Mouse (Mus musculus): ENCODE measurements around the gene Gm26566. TPM values are rescaled to one million over a fixed set of nuclear protein-coding genes. Genes with fewer than 3 reads are reported as not detected.

Gene Gm26566
- 1.4 and 1.6 TPM in 2 replicates for polyA plus RNA-seq (2014; fragmentation: Nextera tagmentation; extraction: Ambion mirVana)

DNA sequence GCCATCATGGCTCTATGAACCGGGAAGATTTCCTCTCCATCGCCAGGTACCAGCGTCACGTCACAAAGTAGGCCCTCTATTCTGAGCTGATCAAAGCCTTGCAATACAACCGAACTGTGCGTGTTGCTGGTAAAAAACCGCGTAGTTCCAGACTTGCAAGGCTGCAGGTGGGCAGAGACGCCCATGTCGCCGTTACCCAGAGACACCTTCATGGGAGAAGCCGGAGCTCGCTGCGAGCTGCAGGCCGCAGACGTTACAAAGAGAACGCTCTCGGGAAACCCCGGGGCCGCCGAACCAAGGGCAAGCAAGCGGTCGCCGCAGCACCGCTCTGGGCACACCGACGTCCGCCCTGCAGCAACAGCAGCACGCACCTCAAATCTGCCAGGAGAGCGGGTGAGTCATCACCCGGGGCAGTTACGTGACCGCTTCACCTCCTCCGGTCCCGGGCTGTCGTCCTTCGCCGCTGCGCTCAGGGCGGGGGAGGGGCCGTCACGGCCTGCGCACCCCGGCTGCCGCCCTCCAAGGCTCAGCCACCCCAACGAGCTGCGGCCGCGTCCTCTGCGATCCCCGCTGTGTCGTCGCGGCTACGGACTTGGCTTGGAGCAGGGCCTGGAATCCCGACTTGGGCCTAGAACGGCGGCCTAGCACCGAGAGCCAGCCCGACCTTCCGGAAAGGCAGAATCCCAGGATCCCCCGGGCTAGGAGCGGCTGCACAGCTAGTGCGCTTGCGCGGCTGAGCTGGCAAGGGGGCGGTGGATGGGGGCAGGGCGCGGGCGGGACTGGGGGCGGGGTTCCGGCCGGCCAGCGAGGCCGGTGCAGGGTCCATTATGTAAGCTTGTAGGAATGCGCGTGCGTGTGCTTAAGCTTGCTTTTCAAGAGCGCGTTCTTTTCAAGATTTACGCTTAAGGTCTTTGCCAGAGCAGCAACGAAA, at the start of gene Gm26566, which contains the start of gene Klhl9:
Gene Gm26566, plus strand, starts transcription at position 15 of the 931 bp plus-strand sequence.
Gene Klhl9, minus strand, starts transcription at position 675 of the 931 bp plus-strand sequence.
- peak within 1 kb of the TSS; percentile 96 for H3K27ac ChIP-seq (ENCODE audit: low read depth, low read length)
- no peaks in the 10 kb centered on the region for H3K27me3 ChIP-seq (ENCODE audit: control insufficient read depth, insufficient read depth, low read length)
- H3K36me3 ChIP-seq (ENCODE audit: control insufficient read depth, insufficient read depth, low read length), result peaks cover 6% of the 10 kb centered on the region
- peak; percentile 99 for DNase-seq (ENCODE audit: low spot score, missing footprints)
- H3K4me1 ChIP-seq (ENCODE audit: control insufficient read depth, insufficient read depth, low read length), result peaks cover 20% of the 10 kb centered on the region
- H3K9me3 ChIP-seq (ENCODE audit: control insufficient read depth, low read length), result no peaks in the 10 kb centered on the region
- peak within 1 kb of the TSS; percentile 75 for H3K4me2 ChIP-seq
- under 1% methylated on average over 81 of the region's 82 CpGs for WGBS
- H3K4me3 ChIP-seq (ENCODE audit: low read depth, low read length), result peak within 1 kb of the TSS; percentile 90
- H3K9ac ChIP-seq (ENCODE audit: low read length), result peak within 1 kb of the TSS; percentile 98
- ATAC-seq (ENCODE audit: low FRiP score), result peak; percentile 98

DNA sequence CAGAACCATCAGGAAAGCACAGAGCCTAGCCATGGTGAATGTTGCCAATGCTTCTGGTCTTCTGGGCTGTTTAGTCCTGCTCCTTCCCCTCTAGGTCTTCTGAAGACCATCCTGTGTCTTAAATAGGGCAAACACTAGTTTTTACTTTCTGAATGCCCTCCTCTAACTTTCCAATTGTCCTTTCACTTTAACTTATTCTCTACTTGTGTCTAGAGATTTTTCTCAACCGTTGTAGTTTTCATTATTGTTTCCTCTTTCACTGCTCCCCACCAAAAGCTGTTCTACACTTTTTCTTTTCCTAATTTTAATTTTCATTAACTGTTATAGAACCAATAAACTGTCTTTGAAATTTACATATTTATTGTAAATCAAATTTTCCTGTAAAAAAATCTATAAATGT, 44.8 kb upstream of the Gm26566 start, which contains the start of gene Ifna16:
Gene Ifna16, minus strand, starts transcription at position 101 of the 400 bp plus-strand sequence.
- no peak within 1 kb of the TSS for H3K27ac ChIP-seq (ENCODE audit: low read depth, low read length)
- no peaks in the 10 kb centered on the region for H3K27me3 ChIP-seq (ENCODE audit: control insufficient read depth, insufficient read depth, low read length)
- H3K4me1 ChIP-seq (ENCODE audit: control insufficient read depth, insufficient read depth, low read length), result no peaks in the 10 kb centered on the region
- DNase-seq (ENCODE audit: low spot score, missing footprints) (no peak), ATAC-seq (ENCODE audit: low FRiP score) (no peak)
- no peaks in the 10 kb centered on the region for H3K9me3 ChIP-seq (ENCODE audit: control insufficient read depth, low read length)
- no peak within 1 kb of the TSS for H3K4me3 ChIP-seq (ENCODE audit: low read depth, low read length)
- H3K36me3 ChIP-seq (ENCODE audit: control insufficient read depth, insufficient read depth, low read length), result no peaks in the 10 kb centered on the region
- no peak within 1 kb of the TSS for H3K4me2 ChIP-seq
- H3K9ac ChIP-seq (ENCODE audit: low read length), result no peak within 1 kb of the TSS
- WGBS, result 100% methylated on average over 1 of the region's 1 CpGs

DNA sequence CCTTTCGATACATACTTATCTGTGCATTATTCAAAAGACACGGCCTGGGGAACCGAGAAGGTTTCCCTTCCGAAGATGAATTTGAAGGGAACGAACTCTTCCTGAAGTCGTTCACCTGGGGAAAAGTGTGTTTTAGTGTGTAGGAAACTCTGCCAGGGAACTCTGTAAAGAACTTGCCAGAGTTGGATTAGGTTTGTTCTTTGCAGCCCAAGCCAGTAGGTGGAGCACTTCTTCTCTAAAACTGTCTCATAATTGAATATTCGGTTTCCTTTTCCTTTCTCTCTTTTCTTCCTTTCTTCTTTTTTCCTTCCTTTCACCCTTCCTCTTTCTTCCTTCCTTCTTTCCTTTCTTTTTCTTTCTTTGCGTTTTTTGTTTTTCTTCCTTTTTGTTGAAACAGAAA, 41.2 kb upstream of the Gm26566 start:
- no peak overlapping the region for H3K4me3 ChIP-seq (ENCODE audit: low read depth, low read length)
- DNase-seq (ENCODE audit: low spot score, missing footprints) (peak; percentile 91), ATAC-seq (ENCODE audit: low FRiP score) (no peak)
- H3K9me3 ChIP-seq (ENCODE audit: control insufficient read depth, low read length), result no peaks in the 10 kb centered on the region
- no peaks in the 10 kb centered on the region for H3K36me3 ChIP-seq (ENCODE audit: control insufficient read depth, insufficient read depth, low read length)
- no peaks in the 10 kb centered on the region for H3K4me1 ChIP-seq (ENCODE audit: control insufficient read depth, insufficient read depth, low read length)
- no peak overlapping the region for H3K4me2 ChIP-seq
- 53% methylated on average over 8 of the region's 8 CpGs for WGBS
- H3K27ac ChIP-seq (ENCODE audit: low read depth, low read length), result no peak overlapping the region
- H3K9ac ChIP-seq (ENCODE audit: low read length), result no peak overlapping the region
- H3K27me3 ChIP-seq (ENCODE audit: control insufficient read depth, insufficient read depth, low read length), result no peaks in the 10 kb centered on the region

DNA sequence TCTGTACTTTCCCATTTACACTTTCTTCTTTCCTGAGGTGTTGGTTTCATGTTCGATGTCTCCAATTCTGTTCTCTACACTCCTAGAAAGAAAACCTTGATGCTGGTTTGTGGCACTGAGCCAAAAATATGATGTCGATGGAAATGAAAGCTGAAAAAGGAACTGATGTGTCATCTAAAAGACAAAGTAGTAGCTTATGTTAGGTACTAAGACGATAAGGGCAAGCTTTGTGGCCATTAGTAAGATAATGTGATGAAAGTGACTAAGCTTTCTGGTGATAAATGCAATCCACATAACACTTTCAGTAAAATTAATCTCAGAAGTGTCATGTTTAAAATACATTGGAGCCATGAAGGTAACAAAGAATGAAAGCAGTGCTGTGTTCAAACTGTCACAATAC, 40.3 kb upstream of the Gm26566 start:
- H3K4me2 ChIP-seq, result no peak overlapping the region
- H3K27ac ChIP-seq (ENCODE audit: low read depth, low read length), result no peak overlapping the region
- H3K4me1 ChIP-seq (ENCODE audit: control insufficient read depth, insufficient read depth, low read length), result no peaks in the 10 kb centered on the region
- no peak overlapping the region for H3K9ac ChIP-seq (ENCODE audit: low read length)
- H3K36me3 ChIP-seq (ENCODE audit: control insufficient read depth, insufficient read depth, low read length), result no peaks in the 10 kb centered on the region
- no peaks in the 10 kb centered on the region for H3K27me3 ChIP-seq (ENCODE audit: control insufficient read depth, insufficient read depth, low read length)
- WGBS, result 86% methylated on average over 3 of the region's 3 CpGs
- no peaks in the 10 kb centered on the region for H3K9me3 ChIP-seq (ENCODE audit: control insufficient read depth, low read length)
- no peak overlapping the region for H3K4me3 ChIP-seq (ENCODE audit: low read depth, low read length)
- ATAC-seq (ENCODE audit: low FRiP score), result no peak
- DNase-seq (ENCODE audit: low spot score, missing footprints), result no peak

DNA sequence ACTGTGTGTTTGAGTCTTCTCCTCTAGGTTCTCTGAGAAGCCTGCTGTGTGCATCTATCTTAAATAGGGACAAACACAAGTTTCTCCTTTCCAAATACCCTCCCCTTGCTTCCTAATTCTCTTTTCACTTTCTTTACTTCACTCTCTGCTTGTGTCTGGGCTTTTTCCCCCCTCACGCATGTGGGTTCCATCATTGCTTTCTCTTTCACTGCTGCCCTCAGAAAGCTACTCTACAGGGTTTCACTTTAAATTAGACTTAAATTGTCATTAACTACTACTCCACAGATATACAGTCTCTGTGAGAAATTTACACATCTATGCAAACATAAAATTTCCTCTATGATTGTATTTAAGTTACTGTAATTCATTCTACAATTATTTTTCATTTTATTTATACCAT, 37.8 kb upstream of the Gm26566 start, which contains the start of gene Ifna2:
Gene Ifna2, minus strand, starts transcription at position 101 of the 400 bp plus-strand sequence.
- Histone ChIP-seq H3K9ac (ENCODE audit: low read length) (no peak within 1 kb of the TSS), H3K4me1 (ENCODE audit: control insufficient read depth, insufficient read depth, low read length) (no peaks in the 10 kb centered on the region), H3K4me3 (ENCODE audit: low read depth, low read length) (no peak within 1 kb of the TSS), H3K27me3 (ENCODE audit: control insufficient read depth, insufficient read depth, low read length) (no peaks in the 10 kb centered on the region), H3K27ac (ENCODE audit: low read depth, low read length) (no peak within 1 kb of the TSS), H3K36me3 (ENCODE audit: control insufficient read depth, insufficient read depth, low read length) (no peaks in the 10 kb centered on the region), H3K4me2 (no peak within 1 kb of the TSS), H3K9me3 (ENCODE audit: control insufficient read depth, low read length) (no peaks in the 10 kb centered on the region)
- ATAC-seq (ENCODE audit: low FRiP score) (no peak), DNase-seq (ENCODE audit: low spot score, missing footprints) (no peak)
- WGBS, result 96% methylated on average over 1 of the region's 1 CpGs

DNA sequence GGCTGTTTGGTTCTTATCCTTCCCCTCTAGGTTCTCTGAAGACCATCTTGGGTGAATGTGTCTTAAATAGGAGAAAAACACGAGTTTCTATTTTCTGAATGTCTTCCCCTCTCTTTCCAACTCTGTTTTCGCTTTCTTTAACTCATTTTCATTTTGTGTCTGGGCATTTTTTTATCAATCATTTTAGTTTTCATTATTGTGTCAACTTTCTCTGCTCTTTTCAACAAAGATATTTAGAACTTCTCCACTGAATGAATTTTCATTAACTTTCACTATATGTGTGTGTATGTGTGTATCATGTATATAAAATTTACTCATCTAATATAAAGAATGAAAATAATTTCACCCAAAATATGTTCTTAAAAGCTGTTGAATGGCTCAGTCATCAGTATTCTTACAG, 30.3 kb upstream of the Gm26566 start, which contains the start of gene Ifnab:
Gene Ifnab, minus strand, starts transcription at position 101 of the 400 bp plus-strand sequence.
- no peaks in the 10 kb centered on the region for H3K9me3 ChIP-seq (ENCODE audit: control insufficient read depth, low read length)
- no peak within 1 kb of the TSS for H3K4me2 ChIP-seq
- H3K4me3 ChIP-seq (ENCODE audit: low read depth, low read length), result no peak within 1 kb of the TSS
- no peaks in the 10 kb centered on the region for H3K27me3 ChIP-seq (ENCODE audit: control insufficient read depth, insufficient read depth, low read length)
- DNase-seq (ENCODE audit: low spot score, missing footprints) (no peak), ATAC-seq (ENCODE audit: low FRiP score) (no peak)
- H3K9ac ChIP-seq (ENCODE audit: low read length), result no peak within 1 kb of the TSS
- no peak within 1 kb of the TSS for H3K27ac ChIP-seq (ENCODE audit: low read depth, low read length)
- no peaks in the 10 kb centered on the region for H3K4me1 ChIP-seq (ENCODE audit: control insufficient read depth, insufficient read depth, low read length)
- H3K36me3 ChIP-seq (ENCODE audit: control insufficient read depth, insufficient read depth, low read length), result no peaks in the 10 kb centered on the region
- WGBS, result 54% methylated on average over 2 of the region's 2 CpGs

DNA sequence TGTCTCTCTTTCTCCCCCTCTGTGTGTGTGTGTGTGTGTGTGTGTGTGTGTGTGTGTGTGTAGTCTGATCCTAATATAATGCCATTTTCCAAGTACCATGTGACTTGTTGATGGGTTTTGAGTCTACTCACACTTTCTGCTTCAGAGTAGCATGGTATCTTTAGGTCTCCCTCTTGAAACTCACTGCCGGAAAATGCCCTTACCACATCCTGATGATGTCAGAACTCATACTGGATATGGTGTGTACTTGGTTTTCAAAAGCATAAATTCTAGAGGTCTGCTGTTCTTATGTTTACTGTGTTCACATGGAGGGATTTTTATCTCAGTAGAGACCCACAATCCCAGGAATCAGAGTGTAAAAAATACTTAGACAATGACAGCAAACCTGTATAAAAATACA, 29.1 kb upstream of the Gm26566 start:
- 91% methylated on average over 1 of the region's 1 CpGs for WGBS
- no peak overlapping the region for H3K27ac ChIP-seq (ENCODE audit: low read depth, low read length)
- no peak overlapping the region for H3K9ac ChIP-seq (ENCODE audit: low read length)
- H3K9me3 ChIP-seq (ENCODE audit: control insufficient read depth, low read length), result no peaks in the 10 kb centered on the region
- H3K4me3 ChIP-seq (ENCODE audit: low read depth, low read length), result no peak overlapping the region
- DNase-seq (ENCODE audit: low spot score, missing footprints), result no peak
- H3K27me3 ChIP-seq (ENCODE audit: control insufficient read depth, insufficient read depth, low read length), result no peaks in the 10 kb centered on the region
- H3K4me2 ChIP-seq, result no peak overlapping the region
- no peaks in the 10 kb centered on the region for H3K36me3 ChIP-seq (ENCODE audit: control insufficient read depth, insufficient read depth, low read length)
- no peaks in the 10 kb centered on the region for H3K4me1 ChIP-seq (ENCODE audit: control insufficient read depth, insufficient read depth, low read length)
- ATAC-seq (ENCODE audit: low FRiP score), result no peak

DNA sequence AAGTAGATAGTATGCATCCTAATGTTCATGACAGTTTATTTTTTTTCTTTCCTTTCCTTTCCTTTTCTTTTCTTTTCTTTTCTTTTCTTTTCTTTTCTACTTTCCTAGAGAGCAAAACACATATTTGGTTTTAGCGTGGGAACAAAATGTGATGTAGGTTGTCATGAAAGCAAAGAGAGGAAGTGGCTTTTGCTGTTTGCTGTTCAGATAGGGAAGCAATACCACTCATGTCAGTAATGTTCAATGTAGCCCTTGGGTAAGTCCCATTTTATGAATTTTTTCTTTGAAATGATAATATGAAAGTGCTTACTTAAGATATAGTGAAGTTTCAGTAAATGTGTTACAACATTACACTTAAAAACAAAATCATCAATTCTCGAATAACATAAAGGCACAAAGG, 28.2 kb upstream of the Gm26566 start:
- Histone ChIP-seq H3K27ac (ENCODE audit: low read depth, low read length) (no peak overlapping the region), H3K36me3 (ENCODE audit: control insufficient read depth, insufficient read depth, low read length) (no peaks in the 10 kb centered on the region)
- WGBS, result 91% methylated on average over 2 of the region's 2 CpGs

DNA sequence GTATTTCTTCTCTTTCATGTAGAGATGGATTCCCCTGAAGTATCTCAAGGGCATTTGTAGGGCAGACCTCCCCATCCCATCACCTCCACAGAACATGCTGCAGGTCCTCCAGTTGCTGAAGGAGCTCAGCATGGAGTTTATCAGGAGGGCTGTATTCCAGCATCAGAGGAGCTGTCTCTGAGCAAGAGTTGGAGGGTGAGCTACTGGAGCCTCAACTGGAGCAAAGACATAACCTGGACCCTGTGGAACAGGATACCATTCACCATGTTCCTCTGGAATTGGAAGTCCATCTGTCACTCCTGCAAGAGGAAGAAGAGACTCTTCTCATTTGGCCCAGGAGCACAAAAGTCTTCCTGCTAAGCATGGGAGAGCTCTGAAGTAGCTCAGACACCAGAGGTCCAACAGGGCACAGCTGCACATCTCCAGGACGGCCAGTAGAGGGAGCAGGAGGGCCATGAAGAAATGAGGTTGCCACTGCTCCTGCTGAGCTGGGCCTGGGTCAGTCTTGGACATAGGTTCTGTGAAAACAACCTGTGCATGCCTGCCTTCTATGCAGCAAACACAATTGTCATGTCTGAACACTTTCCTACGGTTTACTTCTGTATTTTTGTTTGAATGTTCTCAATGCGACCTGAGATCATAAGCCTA, 25.2 kb upstream of the Gm26566 start:
- Histone ChIP-seq H3K4me1 (ENCODE audit: control insufficient read depth, insufficient read depth, low read length) (no peaks in the 10 kb centered on the region), H3K36me3 (ENCODE audit: control insufficient read depth, insufficient read depth, low read length) (no peaks in the 10 kb centered on the region), H3K9ac (ENCODE audit: low read length) (no peak overlapping the region), H3K4me2 (no peak overlapping the region), H3K4me3 (ENCODE audit: low read depth, low read length) (no peak overlapping the region), H3K27ac (ENCODE audit: low read depth, low read length) (no peak overlapping the region), H3K9me3 (ENCODE audit: control insufficient read depth, low read length) (no peaks in the 10 kb centered on the region), H3K27me3 (ENCODE audit: control insufficient read depth, insufficient read depth, low read length) (no peaks in the 10 kb centered on the region)
- DNase-seq (ENCODE audit: low spot score, missing footprints) (peak; percentile 96), ATAC-seq (ENCODE audit: low FRiP score) (peak; percentile 87)
- 25% methylated on average over 3 of the region's 3 CpGs for WGBS

More for the DNA sequence above, 28.2 kb upstream of the Gm26566 start:
- Histone ChIP-seq H3K4me3 (ENCODE audit: low read depth, low read length) (no peak overlapping the region), H3K27me3 (ENCODE audit: control insufficient read depth, insufficient read depth, low read length) (no peaks in the 10 kb centered on the region), H3K4me2 (no peak overlapping the region), H3K4me1 (ENCODE audit: control insufficient read depth, insufficient read depth, low read length) (no peaks in the 10 kb centered on the region), H3K9ac (ENCODE audit: low read length) (no peak overlapping the region), H3K9me3 (ENCODE audit: control insufficient read depth, low read length) (no peaks in the 10 kb centered on the region)
- DNase-seq (ENCODE audit: low spot score, missing footprints) (no peak), ATAC-seq (ENCODE audit: low FRiP score) (no peak)
